Mouse (Mus musculus) neural tube, embryonic 12.5 days (tissue): ENCODE measurements around the gene Gfral. TPM values are rescaled to one million over a fixed set of nuclear protein-coding genes. Genes with fewer than 3 reads are reported as not detected.

Experiments used
- polyA plus RNA-seq: library from polyadenylated mRNA; unstranded; fragments of >200 nt; fragmentation: Nextera tagmentation; extraction: Ambion mirVana; gene quantifications from 2 replicates; pipeline ENCODE4 v1.2.1, GENCODE M21; 2016

The Gfral gene
- polyA plus RNA-seq, 1 experiment from 2014 or later, result not detected

Other genes with a start within 250 kb of the Gfral start
- gene Hmgcll1, start 198.8 kb downstream of the Gfral start, polyA plus RNA-seq, result 14.5 and 16.8 TPM in 2 replicates
- 1.2 and 1.3 TPM in 2 replicates for gene Hcrtr2, start 110.2 kb upstream of the Gfral start, polyA plus RNA-seq